Mouse (Mus musculus) lung, adult 2 months (tissue): ENCODE results near the gene Hint1.

Source experiments
- CTCF ChIP-seq: fragments of 200-500 bp; IDR thresholded peaks from 2 replicates; pipeline ENCODE4 v1.5.1; 2011; ENCODE audit warnings: mild to moderate bottlenecking, low read length, control low read depth; ENCODE audit not compliant: insufficient read depth
- POLR2A ChIP-seq: fragments of 200-500 bp; IDR thresholded peaks from 2 replicates; pipeline ENCODE4 v1.6.1; 2011; ENCODE audit warnings: low read depth, mild to moderate bottlenecking, control low read depth, low read length, borderline replicate concordance; ENCODE audit errors: extremely low read depth

DNA sequence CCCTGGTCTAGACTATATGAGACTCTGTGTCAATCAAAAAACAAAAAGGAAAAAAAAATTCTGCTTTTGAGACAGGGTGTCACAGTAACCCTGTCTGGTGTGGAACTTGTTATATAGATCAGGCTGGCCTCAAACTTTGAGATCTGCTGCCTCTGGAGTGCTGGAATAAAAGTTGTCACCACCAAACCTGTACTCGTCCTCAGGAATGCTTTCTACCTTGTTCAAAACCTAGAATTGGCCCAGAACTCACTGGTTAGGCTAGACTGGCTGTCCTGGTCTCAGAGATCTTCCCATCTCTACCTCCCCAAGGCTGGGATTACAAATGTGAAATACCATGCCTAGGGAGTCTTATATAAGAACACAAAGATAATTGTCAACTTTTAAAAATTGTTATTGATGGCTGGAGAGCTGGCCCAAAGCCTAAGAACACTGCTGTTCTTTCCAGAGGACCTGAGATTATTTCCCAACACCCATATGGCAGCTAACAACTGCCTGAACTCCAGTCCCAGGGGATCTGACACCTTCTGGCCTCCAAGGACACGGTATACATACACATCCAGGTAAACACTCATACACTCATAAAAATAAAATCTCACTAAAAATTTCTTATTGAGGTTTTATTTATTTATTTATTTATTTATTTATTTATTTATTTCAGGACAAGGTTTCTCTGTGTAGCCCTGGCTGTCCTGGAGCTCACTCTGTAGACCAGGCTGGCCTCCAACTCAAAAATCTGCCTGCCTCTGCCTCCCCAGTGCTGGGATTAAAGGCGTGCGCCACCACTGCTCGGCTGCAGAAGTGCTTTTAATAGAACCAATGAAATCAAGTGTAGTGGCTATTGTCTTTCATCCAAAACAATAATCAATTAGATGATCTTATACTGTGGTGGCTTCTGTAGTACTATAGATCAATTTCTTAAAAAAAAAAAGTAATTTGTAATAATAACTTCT is 4.4 kb upstream of the Hint1 start:
- TF ChIP-seq POLR2A (no peak), CTCF (no peak)
